ENCODE assay signal across 1 mouse cellular context in the genomic region with DNA sequence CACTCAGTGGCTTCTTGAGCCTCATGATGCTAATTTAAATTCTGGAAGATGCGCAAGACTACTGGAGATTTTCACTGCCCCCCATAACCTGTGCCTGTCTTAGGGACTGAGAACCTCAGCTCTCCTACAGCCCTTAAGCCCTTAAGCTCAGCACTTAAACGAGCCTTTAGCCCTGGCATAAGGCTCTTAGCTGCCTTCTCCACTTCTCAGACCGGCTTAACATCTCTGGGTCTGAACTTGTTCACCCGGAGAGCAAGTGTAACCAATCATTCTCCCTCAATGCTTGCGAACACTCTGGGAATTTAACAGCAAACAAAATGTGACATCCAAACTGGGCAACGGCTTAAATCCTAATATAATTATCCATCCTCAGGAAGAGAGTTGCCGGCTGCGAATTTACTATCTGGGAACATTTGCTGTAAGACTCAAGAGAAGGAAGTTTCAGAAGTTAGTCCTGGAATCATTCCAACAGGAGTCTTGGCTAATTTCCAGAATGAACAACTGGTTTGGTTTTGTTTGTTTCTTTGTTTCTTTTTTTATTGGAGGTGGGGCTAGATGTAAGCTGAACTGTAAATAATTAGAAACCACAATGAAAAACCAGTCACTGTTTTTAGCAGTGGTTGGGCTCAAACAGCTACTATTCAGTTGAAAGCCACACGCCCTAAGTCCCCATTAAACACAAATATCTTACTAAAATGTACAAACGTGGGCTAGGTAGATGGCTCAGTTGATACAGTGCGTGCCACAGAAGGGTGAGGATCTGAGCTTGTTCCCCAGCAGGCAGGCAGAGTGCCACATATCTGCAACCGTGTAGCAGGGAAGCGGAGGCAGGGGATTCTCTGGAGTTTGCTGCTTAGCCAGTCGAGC.
TF ChIP-seq lines count a peak whose summit lies in the region.

No protein-coding gene starts in this region.

TF ChIP-seq in MEL, 35 proteins besides CTCF, POLR2A, EP300 and RAD21:
- TF ChIP-seq NELFE (IDR thresholded peaks at IDR 0.05; ENCODE audit: low read depth, low read length) (no peak), POLR2AphosphoS2 (IDR thresholded peaks at IDR 0.05; ENCODE audit: low read length) (no peak), ETS1 (IDR thresholded peaks at IDR 0.05; ENCODE audit: low read depth, low read length) (peak; percentile 47; the same call in 1 of the 2 replicates), SMC3 (IDR thresholded peaks at IDR 0.05; ENCODE audit: low read depth, low read length) (no peak), POLR2AphosphoS5 (IDR thresholded peaks at IDR 0.05; ENCODE audit: borderline replicate concordance, low read depth, low read length) (no peak)
